Mouse (Mus musculus): ENCODE measurements around the gene Cdkl5. TPM values are rescaled to one million over a fixed set of nuclear protein-coding genes. Genes with fewer than 3 reads are reported as not detected.

Cdkl5 gene
- total and polyA plus RNA-seq, 2 experiments, result 0.60 to 2.9 TPM

- H3K27ac ChIP-seq (replicated peaks; ENCODE audit: insufficient read depth, low read depth, low read length), result no peak overlapping the region
- TF ChIP-seq CTCF (IDR thresholded peaks at IDR 0.05; ENCODE audit: low read depth, low read length) (peak; percentile 42), POLR2A (IDR thresholded peaks at IDR 0.05; ENCODE audit: extremely low read depth, insufficient read depth, low read length) (no peak)
- H3K4me3 ChIP-seq (ENCODE audit: insufficient read depth, low read depth, low read length), result no peak overlapping the region
- no peak overlapping the region for H3K9ac ChIP-seq (ENCODE audit: low read depth, low read length)
- H3K4me1 ChIP-seq (ENCODE audit: control insufficient read depth, insufficient read depth, low read length), result no peaks in the 10 kb centered on the region
- no peaks in the 10 kb centered on the region for H3K79me2 ChIP-seq (ENCODE audit: control insufficient read depth, insufficient read depth, low read length)
- no peaks in the 10 kb centered on the region for H3K27me3 ChIP-seq (ENCODE audit: control insufficient read depth, insufficient read depth, low read length)
- no peaks in the 10 kb centered on the region for H3K36me3 ChIP-seq (ENCODE audit: control insufficient read depth, insufficient read depth, low read length)
- 43% methylated on average over 1 of the region's 1 CpGs for WGBS
- DNase-seq (ENCODE audit: extremely low read depth, low read depth, low spot score), result peak; percentile 19
These were observed 59.0 kb downstream of the Cdkl5 start for GRCm38 (mm10) chrX:160935541-160935940.

- Histone ChIP-seq H3K4me1 (ENCODE audit: control insufficient read depth, insufficient read depth, low read length) (no peaks in the 10 kb centered on the region), H3K4me3 (ENCODE audit: insufficient read depth, low read depth, low read length) (no peak overlapping the region), H3K27ac (replicated peaks; ENCODE audit: insufficient read depth, low read depth, low read length) (no peak overlapping the region), H3K79me2 (ENCODE audit: control insufficient read depth, insufficient read depth, low read length) (no peaks in the 10 kb centered on the region), H3K27me3 (ENCODE audit: control insufficient read depth, insufficient read depth, low read length) (no peaks in the 10 kb centered on the region), H3K36me3 (ENCODE audit: control insufficient read depth, insufficient read depth, low read length) (no peaks in the 10 kb centered on the region), H3K9ac (ENCODE audit: low read depth, low read length) (no peak overlapping the region)
- TF ChIP-seq POLR2A (IDR thresholded peaks at IDR 0.05; ENCODE audit: extremely low read depth, insufficient read depth, low read length) (no peak), CTCF (IDR thresholded peaks at IDR 0.05; ENCODE audit: low read depth, low read length) (0 out of 2 replicates have a peak, but pooled peaks have one; percentile 3)
- DNase-seq (ENCODE audit: extremely low read depth, low read depth, low spot score), result peak; percentile 3
These were observed 63.8 kb downstream of the Cdkl5 start for GRCm38 (mm10) chrX:160930656-160931055.

GRCm38 (mm10) chrX:160928870-160929269, 65.6 kb downstream of the Cdkl5 start:
- 94% methylated on average over 1 of the region's 1 CpGs for WGBS
- Histone ChIP-seq H3K4me3 (ENCODE audit: insufficient read depth, low read depth, low read length) (no peak overlapping the region), H3K27me3 (ENCODE audit: control insufficient read depth, insufficient read depth, low read length) (no peaks in the 10 kb centered on the region), H3K9ac (ENCODE audit: low read depth, low read length) (no peak overlapping the region), H3K79me2 (ENCODE audit: control insufficient read depth, insufficient read depth, low read length) (no peaks in the 10 kb centered on the region), H3K4me1 (ENCODE audit: control insufficient read depth, insufficient read depth, low read length) (no peaks in the 10 kb centered on the region), H3K27ac (replicated peaks; ENCODE audit: insufficient read depth, low read depth, low read length) (no peak overlapping the region), H3K36me3 (ENCODE audit: control insufficient read depth, insufficient read depth, low read length) (no peaks in the 10 kb centered on the region)
- DNase-seq (ENCODE audit: extremely low read depth, low read depth, low spot score), result no peak
- TF ChIP-seq POLR2A (IDR thresholded peaks at IDR 0.05; ENCODE audit: extremely low read depth, insufficient read depth, low read length) (no peak), CTCF (IDR thresholded peaks at IDR 0.05; ENCODE audit: low read depth, low read length) (no peak)

- DNase-seq (ENCODE audit: extremely low read depth, low read depth, low spot score), result no peak
- Histone ChIP-seq H3K9ac (ENCODE audit: low read depth, low read length) (no peak overlapping the region), H3K4me1 (ENCODE audit: control insufficient read depth, insufficient read depth, low read length) (no peaks in the 10 kb centered on the region), H3K4me3 (ENCODE audit: insufficient read depth, low read depth, low read length) (no peak overlapping the region), H3K36me3 (ENCODE audit: control insufficient read depth, insufficient read depth, low read length) (no peaks in the 10 kb centered on the region), H3K27me3 (ENCODE audit: control insufficient read depth, insufficient read depth, low read length) (no peaks in the 10 kb centered on the region), H3K79me2 (ENCODE audit: control insufficient read depth, insufficient read depth, low read length) (no peaks in the 10 kb centered on the region), H3K27ac (replicated peaks; ENCODE audit: insufficient read depth, low read depth, low read length) (no peak overlapping the region)
- WGBS, result 96% methylated on average over 3 of the region's 3 CpGs
- TF ChIP-seq CTCF (IDR thresholded peaks at IDR 0.05; ENCODE audit: low read depth, low read length) (no peak), POLR2A (IDR thresholded peaks at IDR 0.05; ENCODE audit: extremely low read depth, insufficient read depth, low read length) (no peak)
These were observed 75.4 kb downstream of the Cdkl5 start for GRCm38 (mm10) chrX:160919022-160919637.

GRCm38 (mm10) chrX:160906952-160907351, 87.6 kb downstream of the Cdkl5 start, which contains the start of gene Gja6:
Gja6 (minus strand) TSS chrX:160907052.
- H3K27ac ChIP-seq (replicated peaks; ENCODE audit: insufficient read depth, low read depth, low read length), result no peak within 1 kb of the TSS
- H3K36me3 ChIP-seq (ENCODE audit: control insufficient read depth, insufficient read depth, low read length), result no peaks in the 10 kb centered on the region
- no peak within 1 kb of the TSS for H3K9ac ChIP-seq (ENCODE audit: low read depth, low read length)
- DNase-seq (ENCODE audit: extremely low read depth, low read depth, low spot score), result no peak
- H3K4me1 ChIP-seq (ENCODE audit: control insufficient read depth, insufficient read depth, low read length), result no peaks in the 10 kb centered on the region
- 82% methylated on average over 4 of the region's 4 CpGs for WGBS
- TF ChIP-seq CTCF (IDR thresholded peaks at IDR 0.05; ENCODE audit: low read depth, low read length), result no peak
- no peak for TF ChIP-seq POLR2A (IDR thresholded peaks at IDR 0.05; ENCODE audit: extremely low read depth, insufficient read depth, low read length)
- no peak within 1 kb of the TSS for H3K4me3 ChIP-seq (ENCODE audit: insufficient read depth, low read depth, low read length)
- H3K79me2 ChIP-seq (ENCODE audit: control insufficient read depth, insufficient read depth, low read length), result no peaks in the 10 kb centered on the region
- H3K27me3 ChIP-seq (ENCODE audit: control insufficient read depth, insufficient read depth, low read length), result no peaks in the 10 kb centered on the region

- Histone ChIP-seq H3K36me3 (ENCODE audit: control insufficient read depth, insufficient read depth, low read length) (no peaks in the 10 kb centered on the region), H3K79me2 (ENCODE audit: control insufficient read depth, insufficient read depth, low read length) (no peaks in the 10 kb centered on the region), H3K27me3 (ENCODE audit: control insufficient read depth, insufficient read depth, low read length) (no peaks in the 10 kb centered on the region), H3K4me1 (ENCODE audit: control insufficient read depth, insufficient read depth, low read length) (no peaks in the 10 kb centered on the region; the same call in 1 of the 2 replicates), H3K4me3 (ENCODE audit: insufficient read depth, low read depth, low read length) (no peak overlapping the region), H3K9ac (ENCODE audit: low read depth, low read length) (no peak overlapping the region), H3K27ac (replicated peaks; ENCODE audit: insufficient read depth, low read depth, low read length) (no peak overlapping the region)
- WGBS, result 83% methylated on average over 4 of the region's 4 CpGs
- TF ChIP-seq CTCF (IDR thresholded peaks at IDR 0.05; ENCODE audit: low read depth, low read length) (no peak), POLR2A (IDR thresholded peaks at IDR 0.05; ENCODE audit: extremely low read depth, insufficient read depth, low read length) (no peak)
- no peak for DNase-seq (ENCODE audit: extremely low read depth, low read depth, low spot score)
These were observed 88.0 kb downstream of the Cdkl5 start for GRCm38 (mm10) chrX:160906477-160906876.
